Mouse (Mus musculus) cortical plate, adult 2 months (tissue): ENCODE measurements at regions not wholly inside any gene's neighbourhood (a gene's known extent, or its start where the extent isn't known, plus 50 kb on each side); places are given as distances from the start of the nearest gene placed in this dataset.

Experiments
- H3K27ac ChIP-seq: fragments of 200-500 bp; 2 replicates; pipeline ENCODE4 v1.5.1; 2012; ENCODE audit warnings: low read length, control low read depth, inconsistent platforms; ENCODE audit not compliant: insufficient read depth
- H3K4me1 ChIP-seq: fragments of 200-500 bp; 2 replicates; pipeline ENCODE4 v1.6.1; 2011; ENCODE audit warnings: low read length; ENCODE audit not compliant: control insufficient read depth, insufficient read depth
- H3K4me3 ChIP-seq: fragments of 200-500 bp; 2 replicates; pipeline ENCODE4 v1.5.1; 2011; ENCODE audit warnings: mild to moderate bottlenecking, low read length, control low read depth; ENCODE audit not compliant: insufficient read depth
- CTCF ChIP-seq: fragments of 200-500 bp; IDR thresholded peaks from 2 replicates; pipeline ENCODE4 v1.5.1; 2011; ENCODE audit warnings: mild to moderate bottlenecking, control low read depth, low read length; ENCODE audit not compliant: insufficient read depth; ENCODE audit errors: extremely low read depth
- POLR2A ChIP-seq: fragments of 200-500 bp; IDR thresholded peaks from 2 replicates; pipeline ENCODE4 v1.6.1; 2011; ENCODE audit warnings: mild to moderate bottlenecking, low read length, control low read depth; ENCODE audit not compliant: insufficient read depth; ENCODE audit errors: extremely low read depth

GRCm38 (mm10) chr13:97533896-97534666 lies 226.4 kb downstream of the Gm10260 start:
- Histone ChIP-seq H3K4me1 (peaks cover 2% of the 10 kb centered on the region; the same call in 1 of the 2 replicates), H3K27ac (no peak overlapping the region), H3K4me3 (no peak overlapping the region)
- TF ChIP-seq POLR2A (no peak), CTCF (no peak)

DNA sequence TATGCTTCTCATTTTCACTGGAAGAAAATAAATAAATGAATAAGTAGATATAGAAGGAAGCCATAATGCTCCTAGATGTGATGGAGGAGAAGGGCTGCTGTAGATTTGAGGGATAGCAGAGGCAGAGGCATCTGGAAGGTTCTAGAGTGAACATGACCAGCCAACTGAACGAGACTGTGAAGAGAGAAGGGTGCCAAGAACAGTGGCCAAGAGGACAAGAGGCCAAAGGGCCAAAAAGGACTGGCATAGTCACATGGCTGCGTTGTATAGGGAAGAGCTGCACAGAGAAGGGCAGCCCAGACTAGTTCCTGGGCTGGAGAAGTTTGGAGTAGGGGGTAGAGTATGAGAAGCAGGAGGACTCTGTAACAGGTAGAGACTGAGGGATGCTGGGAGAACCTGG lies 229.3 kb downstream of the Gm10260 start:
- TF ChIP-seq POLR2A (no peak), CTCF (no peak)
- peaks cover 2% of the 10 kb centered on the region; the same call in 1 of the 2 replicates for H3K4me1 ChIP-seq
- H3K4me3 ChIP-seq = no peak overlapping the region
- no peak overlapping the region for H3K27ac ChIP-seq

DNA sequence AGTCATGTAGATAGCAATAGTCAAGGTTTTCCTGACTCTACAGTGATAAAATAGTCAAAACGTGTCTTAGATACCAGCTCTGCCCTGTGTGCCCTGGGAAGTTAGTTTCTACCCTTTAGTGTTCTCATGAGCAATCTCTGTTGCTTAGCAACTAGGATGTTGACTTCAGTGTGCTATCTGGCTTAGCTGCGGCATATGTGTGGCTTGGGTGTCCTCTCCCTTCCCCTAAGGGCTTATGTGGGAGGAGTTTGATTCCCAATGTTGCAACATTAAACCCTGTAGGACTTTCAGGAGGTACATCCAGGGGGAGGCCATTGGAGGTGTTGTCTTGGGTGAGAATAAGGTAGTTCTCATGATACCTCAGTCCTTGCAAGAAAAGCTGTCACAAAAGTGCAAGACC lies 229.9 kb downstream of the Gm10260 start:
- H3K27ac ChIP-seq = no peak overlapping the region

GRCm38 (mm10) chr13:97527958-97528357 lies 232.5 kb downstream of the Gm10260 start:
- peaks cover 2% of the 10 kb centered on the region; the same call in 1 of the 2 replicates for H3K4me1 ChIP-seq
- TF ChIP-seq POLR2A (no peak), CTCF (no peak)
- no peak overlapping the region for H3K4me3 ChIP-seq
- H3K27ac ChIP-seq = no peak overlapping the region

More for the DNA sequence above, 229.9 kb downstream of the Gm10260 start:
- peaks cover 2% of the 10 kb centered on the region; the same call in 1 of the 2 replicates for H3K4me1 ChIP-seq
- no peak overlapping the region for H3K4me3 ChIP-seq
- TF ChIP-seq CTCF (no peak), POLR2A (no peak)

DNA sequence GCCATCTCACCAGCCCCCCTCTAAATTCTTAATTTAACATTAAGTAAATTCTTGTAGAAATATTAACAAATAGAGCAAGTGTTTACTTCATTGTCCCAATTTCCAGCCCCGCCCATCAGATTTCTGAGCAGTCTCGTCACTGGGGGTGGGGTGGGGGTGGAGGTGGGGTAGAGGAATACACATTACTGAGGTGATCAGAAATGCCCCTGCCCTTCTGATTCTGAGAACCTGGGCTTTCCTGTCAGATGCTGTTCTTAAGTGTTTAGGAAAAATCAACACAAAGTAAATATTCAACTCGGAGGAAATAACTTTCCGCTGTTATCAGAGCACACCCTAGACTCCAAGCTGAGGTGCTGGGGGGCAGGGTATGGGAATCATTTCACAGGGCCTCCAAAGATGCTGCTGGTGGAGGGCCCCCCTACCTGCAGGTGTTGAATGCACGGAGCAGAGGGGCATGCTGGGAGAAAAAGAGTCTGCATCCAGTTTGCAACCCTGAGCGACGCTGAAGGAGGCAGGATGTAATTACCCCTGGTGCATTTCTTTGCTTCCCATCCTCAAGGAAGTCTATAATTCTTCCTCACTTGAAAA lies 235.5 kb downstream of the Gm10260 start:
- Histone ChIP-seq H3K27ac (no peak overlapping the region), H3K4me1 (no peaks in the 10 kb centered on the region), H3K4me3 (no peak overlapping the region)
- no peak for TF ChIP-seq CTCF
- no peak for TF ChIP-seq POLR2A

- no peak for TF ChIP-seq CTCF
- no peak for TF ChIP-seq POLR2A
- Histone ChIP-seq H3K27ac (no peak overlapping the region), H3K4me3 (no peak overlapping the region), H3K4me1 (no peaks in the 10 kb centered on the region)
Observed at GRCm38 (mm10) chr13:97523523-97524412, 236.7 kb downstream of the Gm10260 start.

GRCm38 (mm10) chr13:97520988-97521547 lies 239.4 kb downstream of the Gm10260 start:
- TF ChIP-seq POLR2A (no peak), CTCF (no peak)
- Histone ChIP-seq H3K27ac (no peak overlapping the region), H3K4me1 (no peaks in the 10 kb centered on the region), H3K4me3 (no peak overlapping the region)

- no peak overlapping the region for H3K4me3 ChIP-seq
- no peak for TF ChIP-seq CTCF
- H3K4me1 ChIP-seq = peaks cover 2% of the 10 kb centered on the region; the same call in 1 of the 2 replicates
- peak overlapping the region; percentile 30; the same call in 1 of the 2 replicates for H3K27ac ChIP-seq
Observed at GRCm38 (mm10) chr13:97516731-97517130, 243.7 kb downstream of the Gm10260 start.

GRCm38 (mm10) chr13:97514421-97515066 lies 245.9 kb downstream of the Gm10260 start:
- Histone ChIP-seq H3K4me3 (no peak overlapping the region), H3K4me1 (peaks cover 2% of the 10 kb centered on the region; the same call in 1 of the 2 replicates), H3K27ac (no peak overlapping the region)
- TF ChIP-seq CTCF (no peak), POLR2A (no peak)
